Mouse (Mus musculus): ENCODE results near the gene Gm43302.

DNA sequence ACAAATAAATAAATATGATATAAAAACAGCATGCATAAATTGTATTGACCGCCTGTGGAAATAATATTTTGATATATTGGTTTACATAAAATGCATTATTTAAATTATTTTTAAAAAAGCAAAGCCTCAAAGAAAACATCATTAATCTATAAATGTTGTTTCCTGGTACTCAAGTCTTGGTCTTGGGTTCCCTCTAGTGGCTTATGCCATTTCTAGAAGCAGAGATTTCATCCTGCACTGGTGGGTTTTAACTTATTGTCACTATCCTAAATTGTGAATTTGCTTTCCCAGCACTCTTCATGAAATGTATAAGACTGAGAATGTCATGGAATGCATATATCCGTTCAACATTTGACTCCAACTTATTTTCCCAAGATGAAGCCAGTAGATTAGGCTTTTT, 29.0 kb upstream of the Gm43302 start:
- no peak for TF ChIP-seq GATA1 (IDR thresholded peaks at IDR 0.05; ENCODE audit: low read length)
- no peak for TF ChIP-seq TAL1 (IDR thresholded peaks at IDR 0.05; ENCODE audit: low read length)

Data from erythroblast, embryonic 14.5 days (primary cell).